Comparison of ENCODE assay signal across 7 mouse cellular contexts in genomic region chr15:81729792-81730635, GRCm38 (mm10). TPM values are rescaled to one million over a fixed set of nuclear protein-coding genes. Genes with fewer than 3 reads are reported as not detected.
DNase-seq lines count a peak whose midpoint lies in the region; ATAC-seq lines count a peak whose summit lies in the region.

No protein-coding gene starts in this region.

- H3K9me3 ChIP-seq in embryonic facial prominence, embryonic 12.5 days = no peaks in the 10 kb centered on the region
- no peaks in the 10 kb centered on the region for H3K9me3 ChIP-seq in limb, embryonic 11.5 days (ENCODE audit: control insufficient read depth, low read length)
- H3K9me3 ChIP-seq in midbrain, embryonic 14.5 days (ENCODE audit: control insufficient read depth, low read length) = no peaks in the 10 kb centered on the region

- H3K9ac ChIP-seq in embryonic facial prominence, embryonic 12.5 days = peak overlapping the region; percentile 93
- H3K9ac ChIP-seq in limb, embryonic 11.5 days (ENCODE audit: low read length) = peak overlapping the region; percentile 93
- H3K9ac ChIP-seq in midbrain, embryonic 14.5 days (replicated peaks; ENCODE audit: low read length) = peak overlapping the region; percentile 86

- DNase-seq in adrenal gland, postnatal 25 days = peak; percentile 94
- peak; percentile 100 for DNase-seq in heart, adult 11 months
- DNase-seq in kidney, adult 18-20 months = peak; percentile 97
- DNase-seq in limb, embryonic 11.5 days (ENCODE audit: low spot score) = peak; percentile 98
- DNase-seq in midbrain, embryonic 14.5 days = peak; percentile 99
- peak; percentile 94 to 96 for DNase-seq in spleen, adult 18-20 months

- ATAC-seq in embryonic facial prominence, embryonic 12.5 days (ENCODE audit: insufficient number of reproducible peaks, insufficient read depth, low FRiP score, low TSS enrichment) = peak; percentile 99
- peak; percentile 98 for ATAC-seq in limb, embryonic 11.5 days (ENCODE audit: insufficient number of reproducible peaks, low FRiP score, low TSS enrichment, low read depth)
- peak; percentile 98 for ATAC-seq in midbrain, embryonic 14.5 days (ENCODE audit: low FRiP score, low TSS enrichment)

- H3K27me3 ChIP-seq in embryonic facial prominence, embryonic 12.5 days = no peaks in the 10 kb centered on the region
- no peaks in the 10 kb centered on the region for H3K27me3 ChIP-seq in limb, embryonic 11.5 days (ENCODE audit: control insufficient read depth, insufficient read depth, low read length)
- H3K27me3 ChIP-seq in midbrain, embryonic 14.5 days (ENCODE audit: control insufficient read depth, insufficient read depth, low read length) = no peaks in the 10 kb centered on the region

- 0 out of 2 replicates have a peak, but pooled peaks cover 6% of the 10 kb centered on the region for H3K36me3 ChIP-seq in embryonic facial prominence, embryonic 12.5 days
- H3K36me3 ChIP-seq in limb, embryonic 11.5 days (ENCODE audit: control insufficient read depth, insufficient read depth, low read length) = peaks cover 2% of the 10 kb centered on the region; the same call in 1 of the 2 replicates
- peaks cover 9% of the 10 kb centered on the region; the same call in 1 of the 2 replicates for H3K36me3 ChIP-seq in midbrain, embryonic 14.5 days (ENCODE audit: control insufficient read depth, insufficient read depth, low read length)

- peak overlapping the region; percentile 93 for H3K4me2 ChIP-seq in embryonic facial prominence, embryonic 12.5 days (replicated peaks)
- H3K4me2 ChIP-seq in limb, embryonic 11.5 days (ENCODE audit: low read depth, severe bottlenecking) = peak overlapping the region; percentile 85
- H3K4me2 ChIP-seq in midbrain, embryonic 14.5 days (ENCODE audit: low read length) = peak overlapping the region; percentile 88

- H3K4me1 ChIP-seq in embryonic facial prominence, embryonic 12.5 days = peaks cover 10% of the 10 kb centered on the region
- H3K4me1 ChIP-seq in limb, embryonic 11.5 days (ENCODE audit: control insufficient read depth, insufficient read depth, low read length) = peaks cover 7% of the 10 kb centered on the region; the same call in 1 of the 2 replicates
- peaks cover 11% of the 10 kb centered on the region for H3K4me1 ChIP-seq in midbrain, embryonic 14.5 days (ENCODE audit: control insufficient read depth, insufficient read depth, low read length)

- 5% methylated on average over 41 of the region's 41 CpGs for WGBS in embryonic facial prominence, embryonic 12.5 days
- 5% methylated on average over 41 of the region's 41 CpGs for WGBS in limb, embryonic 11.5 days
- WGBS in midbrain, embryonic 14.5 days = 5% methylated on average over 41 of the region's 41 CpGs

- peak overlapping the region; percentile 96 for H3K4me3 ChIP-seq in embryonic facial prominence, embryonic 12.5 days
- H3K4me3 ChIP-seq in limb, embryonic 11.5 days (ENCODE audit: low read depth, low read length) = peak overlapping the region; percentile 100
- H3K4me3 ChIP-seq in midbrain, embryonic 14.5 days (replicated peaks; ENCODE audit: low read depth, low read length) = peak overlapping the region; percentile 90

- peak overlapping the region; percentile 80 for H3K27ac ChIP-seq in embryonic facial prominence, embryonic 12.5 days
- H3K27ac ChIP-seq in limb, embryonic 11.5 days (replicated peaks; ENCODE audit: low read depth, low read length) = peak overlapping the region; percentile 21; the same call in 1 of the 2 replicates
- peak overlapping the region; percentile 79 for H3K27ac ChIP-seq in midbrain, embryonic 14.5 days (replicated peaks; ENCODE audit: low read depth, low read length)

RNA-seq across cellular contexts. Expression of gene Zc3h7b, which starts 14.8 kb away (rescaled TPM):
- 70.0 and 84.2 TPM in 2 replicates for total RNA-seq in adrenal gland, postnatal 25 days (2021)
- 36.4 and 41.1 TPM in 2 replicates for polyA plus RNA-seq in embryonic facial prominence, embryonic 12.5 days (2016; fragmentation: Nextera tagmentation; extraction: Ambion mirVana)
- polyA plus RNA-seq in limb, embryonic 11.5 days (2014; fragmentation: Nextera tagmentation; extraction: Ambion mirVana) = 53.9 and 57.9 TPM in 2 replicates
- polyA plus RNA-seq in midbrain, embryonic 14.5 days (2014; fragmentation: Nextera tagmentation; extraction: Ambion mirVana) = 61.2 and 63.8 TPM in 2 replicates

RNA-seq across cellular contexts. Expression of gene Rangap1, which starts 15.3 kb away (rescaled TPM):
- total RNA-seq in adrenal gland, postnatal 25 days (2021) = 60.3 and 73.7 TPM in 2 replicates
- 121 and 123 TPM in 2 replicates for polyA plus RNA-seq in embryonic facial prominence, embryonic 12.5 days (2016; fragmentation: Nextera tagmentation; extraction: Ambion mirVana)
- polyA plus RNA-seq in limb, embryonic 11.5 days (2014; fragmentation: Nextera tagmentation; extraction: Ambion mirVana) = 125 and 129 TPM in 2 replicates
- polyA plus RNA-seq in midbrain, embryonic 14.5 days (2014; fragmentation: Nextera tagmentation; extraction: Ambion mirVana) = 118 and 119 TPM in 2 replicates

RNA-seq across cellular contexts. Expression of gene Chadl, which starts 32.9 kb away (rescaled TPM):
- 2.7 and 3.1 TPM in 2 replicates for total RNA-seq in adrenal gland, postnatal 25 days (2021)
- polyA plus RNA-seq in embryonic facial prominence, embryonic 12.5 days (2016; fragmentation: Nextera tagmentation; extraction: Ambion mirVana) = 7.6 and 8.5 TPM in 2 replicates
- polyA plus RNA-seq in limb, embryonic 11.5 days (2014; fragmentation: Nextera tagmentation; extraction: Ambion mirVana) = 4.4 and 4.5 TPM in 2 replicates
- 25.2 and 34.8 TPM in 2 replicates for polyA plus RNA-seq in midbrain, embryonic 14.5 days (2014; fragmentation: Nextera tagmentation; extraction: Ambion mirVana)

Comparison
In these comparisons a context has a peak if more than half of its experiments do, and no peak if none do; other contexts are left out.
1. Peak in every context shown above with its lines: DNase-seq, ATAC-seq, H3K4me3 ChIP-seq and H3K27ac ChIP-seq.
2. H3K27ac ChIP-seq: peak in every context shown above with its lines; median percentile 80 in embryonic facial prominence, embryonic 12.5 days; 79 in midbrain, embryonic 14.5 days; 21 in limb, embryonic 11.5 days.